Mouse (Mus musculus): ENCODE measurements around the gene Gtse1. TPM values are rescaled to one million over a fixed set of nuclear protein-coding genes. Genes with fewer than 3 reads are reported as not detected.
"Not testable (repeated sequence)": the region's sequence is repeated elsewhere in the genome, so short reads cannot be mapped to it uniquely, and the experiment has no call there.

Gene Gtse1
- polyA plus RNA-seq, 1 experiment from 2014 or later = 15.7 TPM

GRCm38 (mm10) chr15:85832599-85832998, 26.9 kb upstream of the Gtse1 start:
- 51% methylated on average over 8 of the region's 8 CpGs for WGBS
- peak overlapping the region; percentile 62 for H3K4me3 ChIP-seq
- H3K27me3 ChIP-seq = no peaks in the 10 kb centered on the region
- no peak for ATAC-seq (replicated peaks)
- H3K27ac ChIP-seq (replicated peaks) = no peak overlapping the region
- peak overlapping the region; percentile 71 for H3K4me2 ChIP-seq (replicated peaks)
- peaks cover 14% of the 10 kb centered on the region for H3K4me1 ChIP-seq
- peak overlapping the region; percentile 57 for H3K9ac ChIP-seq (replicated peaks)
- no peaks in the 10 kb centered on the region for H3K36me3 ChIP-seq
- no peaks in the 10 kb centered on the region for H3K9me3 ChIP-seq

GRCm38 (mm10) chr15:85835335-85835734, 24.2 kb upstream of the Gtse1 start:
- no peak overlapping the region for H3K4me2 ChIP-seq (replicated peaks)
- no peaks in the 10 kb centered on the region for H3K27me3 ChIP-seq
- no peak overlapping the region for H3K4me3 ChIP-seq
- no peaks in the 10 kb centered on the region for H3K36me3 ChIP-seq
- no peaks in the 10 kb centered on the region for H3K9me3 ChIP-seq
- WGBS = 60% methylated on average over 3 of the region's 3 CpGs
- H3K27ac ChIP-seq (replicated peaks) = no peak overlapping the region
- no peak for ATAC-seq (replicated peaks)
- peaks cover 14% of the 10 kb centered on the region for H3K4me1 ChIP-seq
- H3K9ac ChIP-seq (replicated peaks) = no peak overlapping the region

DNA sequence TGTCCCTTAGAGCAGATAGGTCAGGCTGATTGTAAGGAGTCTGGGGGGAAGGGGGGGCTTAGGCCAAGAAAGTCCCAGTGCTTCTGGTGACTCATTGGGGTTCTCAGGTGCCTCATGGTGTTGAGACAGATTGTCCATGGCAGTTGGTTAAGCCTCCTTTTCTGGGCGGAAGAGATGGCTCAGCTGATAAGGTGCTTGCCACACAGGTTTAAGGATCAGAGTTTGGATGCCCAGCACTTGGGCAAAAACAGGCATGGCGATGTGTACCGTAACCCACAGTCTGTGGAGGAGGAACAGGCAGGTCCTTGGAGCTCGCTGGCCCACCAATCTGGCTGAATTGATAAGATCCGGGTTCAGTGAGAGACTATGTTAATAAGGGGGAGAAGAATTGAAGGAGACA, 22.7 kb upstream of the Gtse1 start:
- Histone ChIP-seq H3K9me3 (no peaks in the 10 kb centered on the region), H3K27me3 (no peaks in the 10 kb centered on the region), H3K4me2 (replicated peaks) (no peak overlapping the region), H3K36me3 (no peaks in the 10 kb centered on the region), H3K4me3 (no peak overlapping the region), H3K9ac (replicated peaks) (no peak overlapping the region), H3K27ac (replicated peaks) (no peak overlapping the region), H3K4me1 (peaks cover 8% of the 10 kb centered on the region)
- ATAC-seq (replicated peaks) = no peak
- WGBS = 94% methylated on average over 5 of the region's 5 CpGs

- Histone ChIP-seq H3K36me3 (no peaks in the 10 kb centered on the region), H3K27ac (replicated peaks) (no peak overlapping the region), H3K4me3 (no peak overlapping the region), H3K27me3 (no peaks in the 10 kb centered on the region), H3K4me1 (no peaks in the 10 kb centered on the region), H3K9me3 (no peaks in the 10 kb centered on the region), H3K9ac (replicated peaks) (no peak overlapping the region), H3K4me2 (replicated peaks) (no peak overlapping the region)
- no peak for ATAC-seq (replicated peaks)
- WGBS = 38% methylated on average over 6 of the region's 6 CpGs
Measured at GRCm38 (mm10) chr15:85840983-85841382, 18.6 kb upstream of the Gtse1 start.

DNA sequence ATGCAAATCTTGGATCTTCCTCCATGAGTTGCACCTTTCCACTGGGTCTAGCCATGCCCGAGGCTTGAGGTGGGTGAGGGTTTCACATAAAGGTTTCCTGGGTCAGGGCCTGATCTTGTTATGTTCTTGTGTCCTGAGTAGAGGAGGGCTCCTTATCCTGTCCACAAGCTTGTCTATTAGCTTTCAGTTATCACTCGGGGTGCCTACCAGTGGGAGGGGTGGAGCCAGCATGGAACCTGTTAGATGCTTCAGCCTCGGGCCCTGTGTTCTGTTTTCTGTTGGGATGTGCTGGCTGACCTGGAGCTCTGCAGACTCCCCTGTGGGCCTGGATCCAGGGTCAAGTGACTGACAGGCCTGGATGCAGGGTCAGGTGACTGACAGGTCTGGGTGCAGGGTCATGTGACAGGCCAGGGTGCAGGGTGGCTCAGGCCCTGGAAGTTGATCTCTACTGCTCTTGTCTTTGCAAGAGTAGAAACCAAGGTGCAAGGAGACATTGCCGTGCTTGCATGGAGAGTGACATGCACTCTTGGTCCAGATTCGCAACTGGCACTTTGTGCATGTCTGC, 17.7 kb upstream of the Gtse1 start:
- Histone ChIP-seq H3K27me3 (no peaks in the 10 kb centered on the region), H3K9me3 (no peaks in the 10 kb centered on the region), H3K4me3 (no peak overlapping the region), H3K9ac (replicated peaks) (no peak overlapping the region), H3K36me3 (no peaks in the 10 kb centered on the region), H3K4me1 (no peaks in the 10 kb centered on the region), H3K27ac (replicated peaks) (no peak overlapping the region), H3K4me2 (replicated peaks) (no peak overlapping the region)
- 80% methylated on average over 5 of the region's 5 CpGs for WGBS
- ATAC-seq (replicated peaks) = no peak

DNA sequence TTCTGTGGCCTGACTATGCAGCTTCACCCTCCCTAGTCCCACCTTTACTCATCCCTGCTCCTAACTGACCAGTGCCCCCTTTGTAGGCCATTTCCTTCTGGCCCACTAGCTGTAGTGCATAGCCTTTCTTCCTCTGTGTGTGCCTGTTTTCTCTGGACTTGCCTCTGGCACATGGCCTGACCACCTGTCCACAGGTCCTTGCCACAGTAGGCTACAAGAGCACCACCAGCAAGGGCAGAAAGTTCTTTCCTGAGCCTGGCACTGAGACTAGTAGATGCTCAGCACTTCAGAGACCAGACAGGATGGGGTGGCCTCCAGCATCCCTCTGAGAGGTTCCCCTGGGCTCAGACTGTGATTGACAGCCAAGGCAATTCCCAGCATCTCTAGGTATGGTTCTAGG, 14.5 kb upstream of the Gtse1 start:
- ATAC-seq (replicated peaks) = no peak
- Histone ChIP-seq H3K9ac (replicated peaks) (no peak overlapping the region), H3K9me3 (no peaks in the 10 kb centered on the region), H3K4me3 (no peak overlapping the region), H3K36me3 (no peaks in the 10 kb centered on the region), H3K4me1 (no peaks in the 10 kb centered on the region), H3K27ac (replicated peaks) (no peak overlapping the region), H3K27me3 (no peaks in the 10 kb centered on the region), H3K4me2 (replicated peaks) (no peak overlapping the region)

DNA sequence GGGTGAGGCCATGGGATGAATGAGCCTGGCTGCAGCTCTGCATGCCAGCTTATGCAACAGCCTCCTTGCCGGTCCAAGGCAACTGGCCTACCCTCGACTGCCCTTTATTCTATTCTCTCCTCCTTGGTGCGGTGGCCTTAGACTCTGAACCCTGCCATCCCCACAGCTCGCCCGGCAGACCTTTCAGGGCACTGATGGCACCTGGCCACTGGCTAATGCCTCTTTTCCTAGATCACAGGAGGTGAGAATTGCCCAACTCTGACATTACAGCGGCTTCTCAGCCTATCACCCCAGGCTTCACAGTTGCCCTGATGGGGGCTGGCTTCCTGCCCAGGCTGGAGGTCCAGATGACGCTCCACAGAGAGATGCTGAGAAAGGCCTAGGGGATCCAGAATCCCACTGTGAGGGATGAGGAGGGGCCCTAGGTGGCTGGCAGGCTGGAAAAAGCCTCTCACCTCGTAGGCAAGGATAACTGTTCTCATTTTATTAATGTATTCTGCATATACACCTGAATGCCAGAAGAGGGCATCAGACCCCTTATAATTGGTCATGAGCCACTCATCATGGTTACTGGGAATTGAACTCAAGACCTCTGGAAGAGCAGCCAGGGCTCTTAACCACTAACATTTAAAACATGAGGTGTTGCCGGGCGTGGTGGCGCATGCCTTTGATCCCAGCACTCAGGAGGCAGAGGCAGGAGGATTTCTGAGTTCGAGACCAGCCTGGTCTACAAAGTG, 7.7 kb upstream of the Gtse1 start:
- Histone ChIP-seq H3K36me3 (no peaks in the 10 kb centered on the region), H3K9me3 (no peaks in the 10 kb centered on the region), H3K9ac (replicated peaks) (no peak overlapping the region), H3K4me2 (replicated peaks) (no peak overlapping the region), H3K4me1 (no peaks in the 10 kb centered on the region), H3K27me3 (no peaks in the 10 kb centered on the region), H3K27ac (replicated peaks) (no peak overlapping the region), H3K4me3 (no peak overlapping the region)
- 73% methylated on average over 12 of the region's 12 CpGs for WGBS
- ATAC-seq (replicated peaks) = no peak

DNA sequence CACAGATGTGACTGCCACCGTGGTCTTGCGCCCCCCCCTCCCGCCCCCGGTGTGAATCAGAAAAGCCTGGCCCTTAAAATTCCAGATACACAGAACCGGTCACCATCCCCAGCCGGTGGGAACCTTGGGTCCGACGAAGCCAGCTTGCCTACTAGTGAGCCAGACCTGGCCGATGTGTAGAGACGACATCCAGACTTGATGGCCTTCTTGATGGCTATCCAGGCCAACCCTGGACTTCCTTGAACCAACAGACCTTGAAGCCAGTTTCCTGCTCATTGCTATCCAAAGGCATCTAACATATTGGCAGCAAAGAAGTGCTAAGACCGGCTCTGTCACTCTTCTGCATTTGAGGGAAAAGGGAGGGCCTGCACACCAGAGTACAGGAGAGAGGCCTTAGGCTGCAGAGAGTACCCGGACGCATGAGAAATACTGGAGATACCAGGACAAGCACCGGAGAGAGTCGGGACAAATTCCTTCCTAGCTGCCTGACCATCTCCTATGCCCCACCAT, 510 bp upstream of the Gtse1 start:
- H3K4me3 ChIP-seq = peak overlapping the region; percentile 48
- no peaks in the 10 kb centered on the region for H3K27me3 ChIP-seq
- H3K36me3 ChIP-seq = peaks cover 11% of the 10 kb centered on the region; the same call in 1 of the 2 replicates
- peak overlapping the region; percentile 68 for H3K27ac ChIP-seq (replicated peaks)
- peak overlapping the region; percentile 57 for H3K4me2 ChIP-seq (replicated peaks)
- H3K9ac ChIP-seq (replicated peaks) = peak overlapping the region; percentile 67
- H3K9me3 ChIP-seq = no peaks in the 10 kb centered on the region
- peak; percentile 36 for ATAC-seq (replicated peaks)
- peaks cover 27% of the 10 kb centered on the region for H3K4me1 ChIP-seq
- WGBS = 8% methylated on average over 15 of the region's 15 CpGs

DNA sequence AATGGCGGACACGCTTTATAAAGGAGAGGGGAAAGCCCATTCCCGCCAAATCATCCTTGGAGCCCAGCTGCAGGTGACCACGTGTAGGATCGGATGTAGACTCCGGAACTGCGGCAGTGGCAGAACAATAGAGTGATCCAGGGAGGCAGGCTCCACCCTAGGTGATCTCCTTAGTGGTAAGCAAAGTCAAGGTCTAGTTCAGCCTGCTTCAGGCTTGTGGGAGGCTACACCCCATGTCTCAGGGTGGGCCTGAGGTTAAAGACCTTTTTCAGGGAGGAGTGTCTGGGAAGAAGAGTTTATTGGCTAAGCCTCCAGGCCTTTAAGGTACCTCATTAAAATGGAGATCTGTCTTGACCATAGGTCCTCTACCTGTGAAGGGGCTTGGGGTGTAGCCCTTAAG, 6.4 kb downstream of the Gtse1 start:
- WGBS = 90% methylated on average over 7 of the region's 7 CpGs
- not testable (repeated sequence) for H3K4me2 ChIP-seq (replicated peaks); H3K27ac ChIP-seq (replicated peaks); H3K4me3 ChIP-seq; H3K27me3 ChIP-seq; H3K9ac ChIP-seq (replicated peaks); H3K9me3 ChIP-seq; ATAC-seq (replicated peaks); H3K4me1 ChIP-seq
- peaks cover 11% of the 10 kb centered on the region; the same call in 1 of the 2 replicates for H3K36me3 ChIP-seq

- H3K4me2 ChIP-seq (replicated peaks) = no peak overlapping the region
- ATAC-seq (replicated peaks) = 0 out of 2 replicates have a peak, but pooled peaks have one; percentile 29
- peaks cover 9% of the 10 kb centered on the region; the same call in 1 of the 2 replicates for H3K36me3 ChIP-seq
- H3K9ac ChIP-seq (replicated peaks) = no peak overlapping the region
- no peaks in the 10 kb centered on the region for H3K9me3 ChIP-seq
- H3K27me3 ChIP-seq = no peaks in the 10 kb centered on the region
- H3K4me3 ChIP-seq = no peak overlapping the region
- 49% methylated on average over 6 of the region's 6 CpGs for WGBS
- H3K4me1 ChIP-seq = no peaks in the 10 kb centered on the region
- H3K27ac ChIP-seq (replicated peaks) = no peak overlapping the region
Measured at GRCm38 (mm10) chr15:85867696-85868095, 8.2 kb downstream of the Gtse1 start.

- Histone ChIP-seq H3K4me1 (peaks cover 22% of the 10 kb centered on the region), H3K4me3 (no peak overlapping the region), H3K27ac (replicated peaks) (no peak overlapping the region), H3K36me3 (0 out of 2 replicates have a peak, but pooled peaks cover 5% of the 10 kb centered on the region), H3K9me3 (no peaks in the 10 kb centered on the region), H3K9ac (replicated peaks) (no peak overlapping the region), H3K4me2 (replicated peaks) (no peak overlapping the region), H3K27me3 (no peaks in the 10 kb centered on the region)
- ATAC-seq (replicated peaks) = no peak
- 89% methylated on average over 7 of the region's 7 CpGs for WGBS
Measured at GRCm38 (mm10) chr15:85877336-85877735, 17.8 kb downstream of the Gtse1 start.

DNA sequence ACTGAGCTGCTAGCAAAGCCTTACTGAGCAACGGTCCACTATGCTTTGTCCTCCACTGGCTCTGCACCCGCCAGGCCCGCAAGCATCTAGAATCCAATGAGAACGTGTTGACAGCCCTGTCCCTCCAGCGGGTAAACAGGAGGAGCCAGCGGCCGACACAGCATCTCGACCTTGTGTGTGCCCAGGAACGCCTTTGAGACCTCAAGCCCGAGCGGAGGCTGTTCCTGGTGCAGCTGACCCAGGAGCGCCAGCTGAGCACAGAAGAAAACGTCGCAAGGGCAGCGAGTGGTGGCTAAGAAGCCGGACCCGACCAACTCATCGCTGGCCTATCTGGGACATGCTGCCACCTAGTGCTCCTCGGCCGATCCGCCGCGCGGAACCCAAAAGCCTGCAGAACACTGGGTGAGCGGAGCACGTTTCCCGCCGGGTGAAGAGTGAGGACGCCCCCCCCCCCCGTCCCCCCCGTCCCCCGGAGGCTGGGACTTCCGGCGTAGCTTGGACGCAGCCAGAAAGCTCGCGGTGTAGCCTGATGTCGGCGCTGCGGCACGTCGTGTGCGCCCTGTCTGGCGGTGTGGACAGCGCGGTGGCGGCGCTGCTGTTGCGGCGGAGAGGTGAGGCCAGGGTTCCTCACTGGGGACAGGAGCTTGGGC, 19.4 kb downstream of the Gtse1 start, which contains the start of gene Trmu:
Gene Trmu (plus strand): TSS at position 465 of the 650 bp plus-strand sequence.
- peaks cover 22% of the 10 kb centered on the region for H3K4me1 ChIP-seq

More for the DNA sequence above, 19.4 kb downstream of the Gtse1 start, which contains the start of gene Trmu:
- no peaks in the 10 kb centered on the region for H3K27me3 ChIP-seq
- H3K4me3 ChIP-seq = peak within 1 kb of the TSS; percentile 80
- WGBS = under 1% methylated on average over 49 of the region's 50 CpGs
- peak within 1 kb of the TSS; percentile 88 for H3K27ac ChIP-seq (replicated peaks)
- no peaks in the 10 kb centered on the region for H3K9me3 ChIP-seq
- peaks cover 17% of the 10 kb centered on the region; the same call in 1 of the 2 replicates for H3K36me3 ChIP-seq
- H3K9ac ChIP-seq (replicated peaks) = peak within 1 kb of the TSS; percentile 93
- peak; percentile 98 for ATAC-seq (replicated peaks)
- peak within 1 kb of the TSS; percentile 86 for H3K4me2 ChIP-seq (replicated peaks)
